Mouse (Mus musculus) C2C12 (cell line): ENCODE measurements around the gene Mepce. TPM values are rescaled to one million over a fixed set of nuclear protein-coding genes. Genes with fewer than 3 reads are reported as not detected.

Experiments
- H3K27me3 ChIP-seq: one replicate; pipeline ENCODE4 v1.6.1; 2011; ENCODE audit not compliant: control insufficient read depth, insufficient read depth, insufficient read length
- H3K36me3 ChIP-seq: one replicate; pipeline ENCODE4 v1.6.1; 2011; ENCODE audit not compliant: control insufficient read depth, insufficient read depth
- H3K4me3 ChIP-seq: one replicate; pipeline ENCODE4 v1.5.1; 2011; ENCODE audit warnings: mild to moderate bottlenecking, control low read depth; ENCODE audit not compliant: poor library complexity, insufficient read depth, severe bottlenecking
- H3K79me2 ChIP-seq: one replicate; pipeline ENCODE4 v1.6.1; 2011; ENCODE audit not compliant: control insufficient read depth, insufficient read depth
- H3K79me3 ChIP-seq: one replicate; pipeline ENCODE4 v1.6.1; 2011; ENCODE audit warnings: low read depth, control low read depth
- H3ac ChIP-seq: one replicate; pipeline ENCODE3; 2011; ENCODE audit warnings: low read depth; ENCODE audit not compliant: control insufficient read depth, insufficient read length
- CEBPB ChIP-seq: IDR thresholded peaks from one replicate; pipeline ENCODE4 v1.6.1; 2011; ENCODE audit warnings: low read depth, mild to moderate bottlenecking, control low read depth, moderate library complexity
- CTCF ChIP-seq: IDR thresholded peaks from one replicate; pipeline ENCODE4 v1.5.1; 2011; ENCODE audit not compliant: control insufficient read depth, insufficient read depth, insufficient read length
- FOSL1 ChIP-seq: IDR thresholded peaks from one replicate; pipeline ENCODE4 v1.8.0; 2011; ENCODE audit warnings: mild to moderate bottlenecking, low read length; ENCODE audit not compliant: poor library complexity, insufficient read depth, severe bottlenecking
- MAX ChIP-seq: IDR thresholded peaks from one replicate; pipeline ENCODE4 v1.6.1; 2011; ENCODE audit warnings: mild to moderate bottlenecking, control low read depth
- MYOD1 ChIP-seq: IDR thresholded peaks from one replicate; pipeline ENCODE4 v1.6.1; 2011; ENCODE audit warnings: low read depth; ENCODE audit not compliant: control insufficient read depth, insufficient read length
- MYOG ChIP-seq: IDR thresholded peaks from one replicate; pipeline ENCODE4 v1.6.1; 2011; ENCODE audit not compliant: control insufficient read depth, insufficient read length; ENCODE audit errors: extremely low read depth
- USF1 ChIP-seq: IDR thresholded peaks from one replicate; pipeline ENCODE4 v1.6.1; 2011; ENCODE audit warnings: low read depth, mild to moderate bottlenecking, control low read depth, moderate library complexity
- polyA plus RNA-seq: library from polyadenylated mRNA; unstranded; fragments of >200 nt; fragmentation: generic; extraction: Trizol; gene quantifications from one replicate; pipeline ENCODE4 v1.2.1, GENCODE M21; 2012; ENCODE audit warnings: missing spikeins

The Mepce gene
- polyA plus RNA-seq, 1 experiment: 44.6 TPM

GRCm38 (mm10) chr5:137806158-137806557 lies 18.7 kb upstream of the Mepce start:
- TF ChIP-seq CEBPB: no peak
- TF ChIP-seq MYOG: no peak
- no peak for TF ChIP-seq MAX
- no peak for TF ChIP-seq CTCF
- no peak for TF ChIP-seq MYOD1
- no peak for TF ChIP-seq USF1
- no peak for TF ChIP-seq FOSL1
- no peak overlapping the region for H3K4me3 ChIP-seq

GRCm38 (mm10) chr5:137800917-137801316 lies 13.5 kb upstream of the Mepce start:
- Histone ChIP-seq H3ac (no peak overlapping the region), H3K79me3 (no peaks in the 10 kb centered on the region)
- TF ChIP-seq USF1 (no peak), MAX (no peak), MYOG (no peak), FOSL1 (no peak), MYOD1 (no peak), CTCF (no peak), CEBPB (no peak)

More at GRCm38 (mm10) chr5:137806158-137806557, 18.7 kb upstream of the Mepce start:
- H3K79me3 ChIP-seq: no peaks in the 10 kb centered on the region
- peaks cover 2% of the 10 kb centered on the region for H3K27me3 ChIP-seq
- no peaks in the 10 kb centered on the region for H3K79me2 ChIP-seq
- no peak overlapping the region for H3ac ChIP-seq
- H3K36me3 ChIP-seq: no peaks in the 10 kb centered on the region

GRCm38 (mm10) chr5:137796606-137797005 lies 9.2 kb upstream of the Mepce start:
- Histone ChIP-seq H3K79me2 (no peaks in the 10 kb centered on the region), H3K4me3 (no peak overlapping the region), H3ac (no peak overlapping the region), H3K79me3 (no peaks in the 10 kb centered on the region), H3K27me3 (peaks cover 3% of the 10 kb centered on the region), H3K36me3 (no peaks in the 10 kb centered on the region)
- no peak for TF ChIP-seq CTCF
- TF ChIP-seq USF1: no peak
- TF ChIP-seq MYOG: no peak
- TF ChIP-seq MAX: no peak
- no peak for TF ChIP-seq MYOD1
- no peak for TF ChIP-seq CEBPB
- no peak for TF ChIP-seq FOSL1

More at GRCm38 (mm10) chr5:137800917-137801316, 13.5 kb upstream of the Mepce start:
- H3K27me3 ChIP-seq: peaks cover 3% of the 10 kb centered on the region
- no peaks in the 10 kb centered on the region for H3K36me3 ChIP-seq
- H3K79me2 ChIP-seq: no peaks in the 10 kb centered on the region
- no peak overlapping the region for H3K4me3 ChIP-seq

- no peaks in the 10 kb centered on the region for H3K36me3 ChIP-seq
- H3K27me3 ChIP-seq: no peaks in the 10 kb centered on the region
- no peaks in the 10 kb centered on the region for H3K79me2 ChIP-seq
- no peak overlapping the region for H3K4me3 ChIP-seq
- H3K79me3 ChIP-seq: no peaks in the 10 kb centered on the region
- TF ChIP-seq USF1 (no peak), CTCF (no peak), CEBPB (no peak), MYOD1 (no peak), FOSL1 (no peak), MAX (no peak), MYOG (no peak)
- H3ac ChIP-seq: no peak overlapping the region
Observed at GRCm38 (mm10) chr5:137791553-137791952, 4.1 kb upstream of the Mepce start.

- no peaks in the 10 kb centered on the region for H3K27me3 ChIP-seq
- H3K79me2 ChIP-seq: peaks cover 19% of the 10 kb centered on the region
- H3ac ChIP-seq: no peak overlapping the region
- no peak overlapping the region for H3K4me3 ChIP-seq
- TF ChIP-seq MYOG (no peak), CEBPB (no peak), MAX (no peak), CTCF (no peak), FOSL1 (no peak), USF1 (no peak), MYOD1 (no peak)
- peaks cover 12% of the 10 kb centered on the region for H3K36me3 ChIP-seq
- H3K79me3 ChIP-seq: peaks cover 15% of the 10 kb centered on the region
Observed at GRCm38 (mm10) chr5:137788946-137789531, 1.6 kb upstream of the Mepce start.
